Mouse (Mus musculus): ENCODE results near the gene Kdm5c.

- TF ChIP-seq CTCF (IDR thresholded peaks at IDR 0.05; ENCODE audit: low read depth, low read length) (no peak), POLR2A (IDR thresholded peaks at IDR 0.05; ENCODE audit: extremely low read depth, insufficient read depth, low read length) (no peak)
These were observed 45.7 kb upstream of the Kdm5c start for GRCm38 (mm10) chrX:152187151-152187550.

Measured in liver, adult 2 months (tissue).